Mouse (Mus musculus): ENCODE results near the gene Slc7a5. TPM values are rescaled to one million over a fixed set of nuclear protein-coding genes. Genes with fewer than 3 reads are reported as not detected.

The Slc7a5 gene
- polyA plus RNA-seq, 1 experiment from 2014 or later = 34.7 TPM

DNA sequence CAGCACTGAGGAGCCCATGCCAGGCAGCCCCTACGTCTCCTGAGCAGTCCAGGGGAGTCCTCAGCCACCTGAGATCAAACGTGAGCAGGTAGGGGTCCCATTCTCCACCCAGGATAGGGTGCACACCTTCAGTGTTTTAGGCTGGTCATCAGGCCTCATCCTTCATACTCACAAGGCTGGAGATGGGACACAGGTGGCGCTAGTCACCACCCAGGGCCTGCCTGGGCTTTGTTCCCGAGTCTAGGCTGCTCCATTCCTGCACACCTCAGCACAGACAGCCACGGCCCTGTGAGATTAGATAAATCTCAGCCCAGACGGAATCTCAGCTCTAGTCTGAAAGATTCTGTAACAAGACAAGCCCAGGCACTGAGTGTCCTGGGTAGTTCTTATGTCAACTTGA is 3.5 kb downstream of the Slc7a5 start:
- Histone ChIP-seq H3K9ac (no peak overlapping the region), H3K4me3 (replicated peaks) (no peak overlapping the region), H3K9me3 (no peaks in the 10 kb centered on the region), H3K27ac (no peak overlapping the region), H3K4me1 (peaks cover 51% of the 10 kb centered on the region), H3K27me3 (peaks cover 9% of the 10 kb centered on the region), H3K36me3 (replicated peaks) (no peaks in the 10 kb centered on the region), H3K4me2 (no peak overlapping the region)
- no peak for ATAC-seq (ENCODE audit: low FRiP score)
- 71% methylated on average over 6 of the region's 6 CpGs for WGBS

DNA sequence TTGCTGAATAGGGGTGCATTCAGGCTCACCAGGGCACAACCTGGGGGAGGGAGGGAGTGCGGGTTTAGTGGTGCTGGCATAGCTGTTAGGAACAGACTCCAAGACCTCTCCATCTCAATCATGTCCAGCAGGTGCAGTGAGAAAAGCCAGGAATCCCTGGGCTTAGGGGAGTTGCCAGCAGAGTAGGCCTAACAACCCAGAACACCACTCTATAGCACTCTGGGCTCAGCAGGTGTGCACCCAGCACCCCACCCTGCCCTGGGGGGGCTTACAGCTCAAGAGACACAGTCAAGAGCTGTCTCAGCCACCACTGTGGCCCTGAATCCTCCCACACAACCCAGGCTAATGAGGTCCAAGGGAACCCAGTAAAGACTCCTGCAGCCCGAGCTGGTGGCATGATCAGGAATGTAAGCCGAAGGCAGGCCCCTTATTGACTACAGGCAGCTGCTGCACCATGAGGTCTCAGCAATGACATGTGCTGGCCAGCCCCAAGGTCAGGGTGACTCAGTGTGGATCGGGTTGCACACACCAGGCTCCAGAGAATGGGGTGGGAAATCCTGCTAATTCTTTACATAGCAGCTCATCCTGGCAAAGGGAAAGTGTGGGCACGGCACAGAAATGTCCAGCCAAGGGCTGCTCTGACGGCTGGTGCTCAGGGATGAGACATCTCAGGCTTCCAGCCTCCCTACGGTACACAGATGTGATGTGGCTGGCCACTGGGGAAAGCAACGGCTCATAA is 5.8 kb downstream of the Slc7a5 start:
- Histone ChIP-seq H3K4me3 (replicated peaks) (no peak overlapping the region), H3K36me3 (replicated peaks) (no peaks in the 10 kb centered on the region), H3K27me3 (no peaks in the 10 kb centered on the region), H3K9me3 (no peaks in the 10 kb centered on the region), H3K4me2 (no peak overlapping the region), H3K27ac (no peak overlapping the region), H3K9ac (no peak overlapping the region), H3K4me1 (peaks cover 66% of the 10 kb centered on the region)
- no peak for ATAC-seq (ENCODE audit: low FRiP score)
- WGBS = 73% methylated on average over 8 of the region's 8 CpGs

DNA sequence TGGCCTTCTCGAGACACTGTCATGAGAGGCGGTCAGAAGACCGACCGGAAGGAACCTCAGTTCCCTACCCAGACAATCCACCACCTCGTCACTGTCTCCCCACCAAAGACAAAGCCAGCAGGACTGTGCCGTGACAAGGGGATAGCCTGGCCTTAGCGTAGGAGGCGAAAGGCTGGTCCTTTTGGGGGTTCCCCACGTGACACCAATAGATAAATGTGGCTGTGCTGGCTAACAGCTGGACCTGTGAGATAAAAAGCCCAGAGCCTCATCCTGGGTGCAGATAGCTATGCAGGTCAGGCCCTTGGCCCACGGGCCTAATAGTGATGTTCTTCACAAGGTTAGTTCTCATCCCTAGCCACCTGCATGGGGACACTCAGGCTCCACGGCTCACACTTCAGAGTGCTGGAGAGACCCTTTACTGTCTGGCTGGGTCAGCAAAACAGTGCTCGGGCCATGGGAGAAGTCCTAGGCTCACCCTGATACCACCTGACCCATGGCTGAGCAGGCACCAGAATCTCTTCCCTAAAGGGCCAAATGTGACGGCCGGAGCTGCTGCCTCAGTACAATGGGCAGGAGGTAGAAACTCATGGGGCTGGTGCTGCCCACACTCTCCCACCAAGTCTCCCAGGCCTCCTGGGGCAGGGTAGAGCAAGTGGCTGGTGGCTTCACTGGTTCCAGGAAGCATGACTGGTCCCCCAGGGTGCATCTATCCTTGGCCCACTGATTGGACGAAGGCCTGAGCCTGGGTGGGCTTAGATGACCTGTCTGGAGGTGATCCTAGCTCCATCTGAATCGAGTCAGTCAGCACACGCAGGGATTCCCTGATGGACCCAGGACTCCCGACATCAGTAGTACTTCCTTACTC is 8.1 kb downstream of the Slc7a5 start:
- Histone ChIP-seq H3K4me3 (replicated peaks) (no peak overlapping the region), H3K9me3 (no peaks in the 10 kb centered on the region), H3K9ac (no peak overlapping the region), H3K27ac (peak overlapping the region; percentile 92), H3K36me3 (replicated peaks) (peaks cover 8% of the 10 kb centered on the region), H3K4me2 (no peak overlapping the region), H3K27me3 (no peaks in the 10 kb centered on the region), H3K4me1 (peaks cover 51% of the 10 kb centered on the region)
- WGBS = 59% methylated on average over 18 of the region's 18 CpGs
- peak; percentile 12; the same call in 1 of the 2 replicates for ATAC-seq (ENCODE audit: low FRiP score)

DNA sequence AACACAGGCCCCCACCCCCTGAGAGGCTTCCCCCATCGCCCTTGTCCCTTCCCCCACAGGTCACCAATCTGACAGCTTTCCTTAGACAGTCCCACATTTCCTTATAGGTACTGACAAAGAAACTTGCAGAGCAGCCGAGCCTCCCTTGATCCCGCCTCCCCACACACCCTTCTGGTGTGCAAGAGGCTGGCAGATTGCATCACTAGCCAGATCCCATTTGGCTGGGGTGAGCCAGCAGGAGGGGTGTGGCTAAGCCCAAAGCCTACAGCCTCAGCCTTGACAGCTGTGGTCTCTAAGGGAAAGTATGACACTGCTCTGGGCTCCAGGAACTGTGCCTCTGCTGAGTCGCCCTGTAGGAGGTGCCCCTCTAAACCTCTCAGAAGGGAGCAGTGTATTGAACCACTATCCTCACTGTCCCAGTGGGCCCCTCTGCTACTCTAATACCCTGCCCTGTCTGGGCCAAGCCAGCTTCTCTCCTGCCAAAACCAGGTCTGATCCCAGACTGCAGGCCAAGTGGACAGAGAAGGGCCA is 9.0 kb downstream of the Slc7a5 start:
- Histone ChIP-seq H3K4me2 (peak overlapping the region; percentile 39), H3K4me3 (replicated peaks) (peak overlapping the region; percentile 5; the same call in 1 of the 2 replicates), H3K9ac (peak overlapping the region; percentile 42; the same call in 1 of the 2 replicates), H3K9me3 (no peaks in the 10 kb centered on the region), H3K27me3 (no peaks in the 10 kb centered on the region), H3K27ac (peak overlapping the region; percentile 92), H3K36me3 (replicated peaks) (peaks cover 15% of the 10 kb centered on the region), H3K4me1 (peaks cover 45% of the 10 kb centered on the region)
- 3% methylated on average over 4 of the region's 4 CpGs for WGBS
- ATAC-seq (ENCODE audit: low FRiP score) = peak; percentile 88

DNA sequence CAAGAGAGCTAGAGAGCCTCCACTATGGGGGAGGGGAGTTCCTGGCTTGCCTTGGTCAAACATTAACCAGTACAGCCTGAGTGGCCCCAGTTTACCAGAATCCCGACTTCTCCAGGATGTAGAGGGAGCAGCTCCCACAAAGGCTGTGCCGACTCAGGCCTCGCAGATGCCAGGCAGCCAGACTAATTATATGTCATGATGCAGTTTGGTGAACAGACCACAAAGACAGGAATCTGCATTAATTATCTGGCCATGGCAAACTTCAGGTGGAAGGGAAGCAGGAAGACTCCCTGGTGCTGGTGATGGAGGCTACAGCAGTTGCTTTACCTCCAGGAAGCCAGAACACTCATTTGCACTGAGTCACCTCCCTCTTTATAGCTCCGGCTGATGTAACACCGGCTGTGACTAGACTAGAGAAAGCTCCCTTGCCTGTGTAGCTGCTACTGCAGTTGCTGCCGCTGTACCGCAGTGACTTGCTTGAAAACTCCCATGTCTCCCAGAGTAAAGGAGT is 9.6 kb downstream of the Slc7a5 start:
- Histone ChIP-seq H3K36me3 (replicated peaks) (peaks cover 17% of the 10 kb centered on the region), H3K4me2 (peak overlapping the region; percentile 39), H3K9me3 (no peaks in the 10 kb centered on the region), H3K4me3 (replicated peaks) (peak overlapping the region; percentile 5; the same call in 1 of the 2 replicates), H3K9ac (peak overlapping the region; percentile 42; the same call in 1 of the 2 replicates), H3K27ac (peak overlapping the region; percentile 92), H3K27me3 (no peaks in the 10 kb centered on the region), H3K4me1 (peaks cover 45% of the 10 kb centered on the region)
- ATAC-seq (ENCODE audit: low FRiP score) = peak; percentile 56
- 12% methylated on average over 7 of the region's 7 CpGs for WGBS

DNA sequence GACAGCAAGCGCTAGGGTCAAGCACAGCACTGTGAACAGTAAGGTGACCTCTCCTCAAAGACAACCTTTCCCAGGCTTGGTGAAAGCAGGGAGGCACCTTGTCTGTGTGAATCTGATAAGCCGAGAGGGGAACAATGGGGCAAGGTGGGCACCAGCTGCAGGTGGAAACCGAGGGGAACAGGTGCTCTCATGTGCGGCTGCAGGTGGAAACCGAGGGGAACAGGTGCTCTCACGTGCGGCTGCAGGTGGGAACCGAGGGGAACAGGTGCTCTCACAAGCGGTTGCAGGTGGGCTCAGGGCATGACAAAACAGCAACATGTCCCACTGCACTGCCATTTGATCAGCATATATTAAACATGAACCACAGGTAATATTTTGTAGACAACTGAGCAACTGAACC is 10.3 kb downstream of the Slc7a5 start:
- Histone ChIP-seq H3K27ac (peak overlapping the region; percentile 92; the same call in 1 of the 2 replicates), H3K27me3 (no peaks in the 10 kb centered on the region), H3K4me2 (no peak overlapping the region), H3K4me3 (replicated peaks) (no peak overlapping the region), H3K9ac (peak overlapping the region; percentile 42; the same call in 1 of the 2 replicates), H3K9me3 (no peaks in the 10 kb centered on the region), H3K36me3 (replicated peaks) (peaks cover 17% of the 10 kb centered on the region), H3K4me1 (peaks cover 45% of the 10 kb centered on the region)
- no peak for ATAC-seq (ENCODE audit: low FRiP score)
- 79% methylated on average over 9 of the region's 9 CpGs for WGBS

DNA sequence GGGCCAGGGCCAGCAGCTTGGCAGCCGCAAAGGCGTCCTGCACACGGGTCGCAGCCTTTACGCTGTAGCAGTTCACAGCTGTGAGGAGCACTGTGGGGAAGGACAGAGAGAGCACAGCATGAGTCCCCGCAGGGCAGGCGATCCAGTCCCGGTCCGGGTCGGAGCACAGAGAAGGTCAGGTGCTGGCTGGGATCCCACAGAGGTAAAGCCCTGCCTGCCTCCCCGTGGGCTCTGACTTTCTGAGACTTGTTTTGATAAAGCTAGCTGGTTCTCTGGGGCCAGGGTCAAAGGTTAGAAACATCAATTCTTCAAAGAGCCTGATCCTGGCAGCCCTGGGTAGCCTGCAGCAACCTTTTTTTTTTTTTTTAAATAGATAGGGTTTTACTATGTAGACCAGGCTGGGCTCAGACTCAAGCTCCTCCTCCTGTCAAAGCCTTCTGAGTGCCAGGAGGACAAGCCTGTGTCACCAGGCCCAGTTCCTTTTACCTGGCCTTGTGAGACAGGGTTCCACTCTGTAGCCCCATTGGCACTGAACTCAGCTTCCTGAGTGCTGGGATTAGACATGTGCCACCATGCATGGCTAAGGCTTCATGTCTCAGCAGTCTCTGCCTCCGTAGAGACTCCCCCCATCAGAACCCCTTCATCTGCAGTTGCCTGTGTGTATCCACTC is 10.9 kb downstream of the Slc7a5 start:
- ATAC-seq (ENCODE audit: low FRiP score) = no peak
- H3K9me3 ChIP-seq = no peaks in the 10 kb centered on the region
- H3K27me3 ChIP-seq = no peaks in the 10 kb centered on the region
- H3K27ac ChIP-seq = no peak overlapping the region
- H3K4me2 ChIP-seq = no peak overlapping the region
- H3K36me3 ChIP-seq (replicated peaks) = peaks cover 17% of the 10 kb centered on the region
- H3K4me3 ChIP-seq (replicated peaks) = no peak overlapping the region
- H3K4me1 ChIP-seq = peaks cover 40% of the 10 kb centered on the region
- WGBS = 35% methylated on average over 12 of the region's 12 CpGs
- no peak overlapping the region for H3K9ac ChIP-seq

DNA sequence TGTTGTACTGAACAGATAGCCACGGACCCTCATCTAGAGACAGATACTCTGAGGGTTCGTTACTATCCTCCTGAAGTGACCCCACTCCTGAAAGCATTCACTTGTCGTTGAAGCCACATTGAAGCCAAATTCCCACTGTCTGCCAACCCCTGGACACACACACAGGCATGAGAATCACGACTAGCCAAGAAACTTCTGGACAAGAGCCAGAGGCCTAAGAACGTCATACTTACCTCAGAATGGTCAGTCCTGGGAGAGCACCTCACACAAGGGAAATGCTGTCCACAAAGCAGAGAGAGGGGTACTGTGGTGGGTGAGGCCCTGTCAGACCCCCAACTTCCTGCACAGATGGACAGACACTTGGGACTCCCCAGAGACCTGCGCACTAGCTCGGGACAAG is 11.6 kb downstream of the Slc7a5 start:
- Histone ChIP-seq H3K4me3 (replicated peaks) (no peak overlapping the region), H3K4me2 (no peak overlapping the region), H3K4me1 (peaks cover 37% of the 10 kb centered on the region), H3K9ac (no peak overlapping the region), H3K36me3 (replicated peaks) (peaks cover 17% of the 10 kb centered on the region), H3K27ac (no peak overlapping the region), H3K27me3 (no peaks in the 10 kb centered on the region), H3K9me3 (no peaks in the 10 kb centered on the region)
- 86% methylated on average over 7 of the region's 7 CpGs for WGBS
- ATAC-seq (ENCODE audit: low FRiP score) = no peak

DNA sequence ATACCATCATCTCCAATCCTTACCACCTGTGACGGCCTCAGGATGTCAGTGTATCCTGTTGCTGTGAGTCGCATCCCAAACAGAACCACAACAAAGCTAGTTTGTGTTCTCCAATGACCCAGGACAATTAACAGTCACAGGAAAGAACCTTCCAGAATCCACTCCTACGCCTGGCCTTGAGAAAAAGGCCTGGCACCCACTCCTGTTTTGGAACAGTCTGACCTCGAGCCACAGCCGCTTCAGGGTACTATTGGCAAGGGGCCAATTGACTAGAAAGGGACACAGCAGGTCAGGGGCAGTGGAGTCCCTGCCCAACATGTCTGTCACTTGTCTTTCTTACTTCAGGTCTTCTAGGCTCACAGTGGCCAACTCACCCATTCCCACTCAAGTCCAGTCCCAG is 14.6 kb downstream of the Slc7a5 start:
- Histone ChIP-seq H3K27me3 (no peaks in the 10 kb centered on the region), H3K9ac (no peak overlapping the region), H3K36me3 (replicated peaks) (peaks cover 24% of the 10 kb centered on the region), H3K4me3 (replicated peaks) (no peak overlapping the region), H3K4me1 (peaks cover 19% of the 10 kb centered on the region), H3K9me3 (no peaks in the 10 kb centered on the region), H3K27ac (no peak overlapping the region), H3K4me2 (no peak overlapping the region)
- WGBS = 90% methylated on average over 5 of the region's 5 CpGs
- ATAC-seq (ENCODE audit: low FRiP score) = no peak

DNA sequence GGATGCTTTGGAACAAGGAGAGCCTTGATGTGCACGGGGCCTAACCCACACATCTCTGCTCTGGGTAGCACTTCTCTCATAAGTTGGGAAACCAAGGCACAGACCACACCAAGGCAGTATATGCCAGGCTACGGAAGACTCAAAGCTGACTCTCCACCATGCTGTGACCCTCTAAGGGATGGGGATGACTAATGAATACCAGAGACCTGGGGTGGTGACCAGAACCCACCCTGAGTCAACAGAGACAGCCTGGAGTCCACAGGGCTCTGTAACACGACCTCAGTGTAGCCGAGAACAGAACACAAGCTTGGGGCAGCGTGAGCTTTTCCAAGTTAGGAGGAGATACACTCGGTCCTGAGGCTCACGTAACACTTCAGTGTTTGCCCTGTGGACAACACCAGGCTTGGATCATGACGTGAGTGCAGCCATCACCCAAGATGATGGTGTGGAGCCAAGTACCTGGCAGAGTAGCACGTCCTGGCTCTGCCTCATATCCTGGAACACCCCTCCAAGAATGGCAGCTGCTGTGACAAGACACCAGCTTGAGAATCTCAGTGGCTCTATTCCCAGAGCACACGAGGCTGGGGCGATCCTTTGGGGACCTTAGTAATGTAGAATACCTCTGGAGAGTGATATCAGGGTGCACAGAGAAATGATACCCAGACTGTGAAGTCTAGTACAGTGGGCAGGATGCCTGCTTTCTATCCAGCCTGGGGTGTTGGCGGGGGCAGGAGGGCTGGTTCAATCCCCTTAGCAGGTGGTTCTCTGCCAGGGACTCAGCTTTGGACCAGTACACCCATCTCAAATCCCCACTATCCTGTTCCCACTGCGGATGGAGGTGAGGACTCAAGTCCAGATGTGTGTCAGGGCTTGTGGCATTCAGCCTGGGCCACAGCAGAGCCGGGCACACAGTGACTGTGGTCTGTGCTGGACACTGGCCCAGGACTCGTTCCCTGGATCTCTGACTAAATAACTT is 17.4 kb downstream of the Slc7a5 start:
- Histone ChIP-seq H3K9ac (no peak overlapping the region), H3K4me3 (replicated peaks) (no peak overlapping the region), H3K27me3 (no peaks in the 10 kb centered on the region), H3K4me2 (no peak overlapping the region), H3K27ac (no peak overlapping the region), H3K9me3 (no peaks in the 10 kb centered on the region), H3K36me3 (replicated peaks) (peaks cover 48% of the 10 kb centered on the region), H3K4me1 (no peaks in the 10 kb centered on the region)
- no peak for ATAC-seq (ENCODE audit: low FRiP score)
- WGBS = 83% methylated on average over 15 of the region's 15 CpGs

DNA sequence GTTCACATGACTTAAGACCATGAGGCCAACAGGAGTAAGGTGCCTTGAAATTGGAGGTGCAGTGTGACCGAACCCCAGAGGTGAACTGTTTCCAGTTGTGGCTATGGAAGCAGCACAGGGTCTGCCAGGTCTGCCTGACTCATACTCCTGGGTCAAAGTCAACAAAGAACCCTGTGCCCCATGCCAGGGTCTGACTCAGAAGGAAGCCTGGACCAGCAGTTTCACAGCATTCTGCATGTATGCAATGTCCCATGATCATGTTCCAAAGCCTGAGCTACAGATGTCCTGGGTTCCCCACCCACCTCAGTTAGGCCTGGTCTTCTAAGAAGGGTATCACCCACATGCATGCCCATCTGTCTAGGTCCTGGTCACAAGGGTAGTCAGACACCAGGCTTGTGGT is 18.2 kb downstream of the Slc7a5 start:
- 87% methylated on average over 1 of the region's 1 CpGs for WGBS
- H3K27ac ChIP-seq = no peak overlapping the region
- H3K9me3 ChIP-seq = no peaks in the 10 kb centered on the region

More for the DNA sequence above, 18.2 kb downstream of the Slc7a5 start:
- ATAC-seq (ENCODE audit: low FRiP score) = no peak
- Histone ChIP-seq H3K36me3 (replicated peaks) (peaks cover 48% of the 10 kb centered on the region), H3K4me1 (no peaks in the 10 kb centered on the region), H3K9ac (no peak overlapping the region), H3K4me2 (no peak overlapping the region), H3K4me3 (replicated peaks) (no peak overlapping the region), H3K27me3 (no peaks in the 10 kb centered on the region)
